Mouse (Mus musculus): ENCODE measurements around the gene Fam168b. TPM values are rescaled to one million over a fixed set of nuclear protein-coding genes. Genes with fewer than 3 reads are reported as not detected.

Fam168b gene
- polyA plus RNA-seq, 1 experiment from 2014 or later: 142 TPM

- Histone ChIP-seq H3K4me2 (no peak overlapping the region), H3K27me3 (no peaks in the 10 kb centered on the region), H3K4me1 (replicated peaks) (peaks cover 15% of the 10 kb centered on the region), H3K27ac (replicated peaks) (no peak overlapping the region), H3K9ac (no peak overlapping the region), H3K4me3 (no peak overlapping the region), H3K36me3 (no peaks in the 10 kb centered on the region), H3K9me3 (no peaks in the 10 kb centered on the region)
- ATAC-seq (ENCODE audit: low FRiP score, low read depth): no peak
- 54% methylated on average over 1 of the region's 1 CpGs for WGBS
These were observed 76.0 kb downstream of the Fam168b start for GRCm38 (mm10) chr1:34766899-34767298.

Other genes with a start within 250 kb of the Fam168b start
- gene Plekhb2, start 6.9 kb upstream of the Fam168b start, polyA plus RNA-seq (2015; fragmentation: Nextera tagmentation; extraction: Ambion mirVana): 75.3 and 79.5 TPM in 2 replicates